Comparison of ENCODE assay signal across 9 mouse cellular contexts in the genomic region with DNA sequence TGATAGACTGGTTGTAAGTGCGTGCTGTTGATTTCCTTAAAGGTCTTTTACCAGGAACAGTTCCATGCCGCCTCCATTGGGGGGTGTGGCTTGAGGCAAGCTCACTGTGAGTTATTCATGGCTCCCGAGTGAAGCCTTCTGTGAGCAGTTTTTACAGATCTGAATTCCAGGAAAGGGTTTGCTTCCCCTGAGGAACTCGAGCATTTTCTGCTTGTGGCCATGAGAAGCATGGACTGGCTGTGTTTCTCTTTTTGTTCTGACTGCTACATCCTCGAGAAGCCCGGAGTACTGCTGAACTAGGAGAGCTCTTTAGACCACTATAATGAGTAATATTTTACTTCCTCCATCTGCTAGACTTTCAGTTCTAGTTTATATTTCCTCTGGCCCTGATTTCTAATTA.
A peak's percentile ranks its signal among the peaks of the same experiment; 100 is the strongest.
DNase-seq lines count a peak whose midpoint lies in the region; ATAC-seq and TF ChIP-seq lines count a peak whose summit lies in the region.
"Had no signal": no experiment of that assay in that cellular context is flagged by ENCODE, and none has a peak within 500 bp of the region (broad histone marks: within the 10 kb centered on the region; RNA-seq: fewer than 3 reads in every experiment).

No protein-coding gene starts in this region.

- no peak overlapping the region for H3K4me3 ChIP-seq in intestine, postnatal 0 days (ENCODE audit: low read depth, low read length)
- no peak overlapping the region for H3K4me3 ChIP-seq in intestine, embryonic 15.5 days (replicated peaks)
- H3K4me3 ChIP-seq in kidney, embryonic 14.5 days (ENCODE audit: low read length), result no peak overlapping the region
- no peak overlapping the region for H3K4me3 ChIP-seq in midbrain, embryonic 13.5 days (replicated peaks)
- H3K4me3 ChIP-seq: erythroblast, embryonic 14.5 days had no signal

- no peaks in the 10 kb centered on the region for H3K36me3 ChIP-seq in intestine, postnatal 0 days (ENCODE audit: control insufficient read depth, insufficient read depth)
- H3K36me3 ChIP-seq in intestine, embryonic 15.5 days, result no peaks in the 10 kb centered on the region
- H3K36me3 ChIP-seq in kidney, embryonic 14.5 days (ENCODE audit: control insufficient read depth, insufficient read depth, low read length), result no peaks in the 10 kb centered on the region
- H3K36me3 ChIP-seq in midbrain, embryonic 13.5 days, result no peaks in the 10 kb centered on the region

- H3K9me3 ChIP-seq in intestine, postnatal 0 days (ENCODE audit: control insufficient read depth), result no peaks in the 10 kb centered on the region
- H3K9me3 ChIP-seq in intestine, embryonic 15.5 days, result no peaks in the 10 kb centered on the region
- H3K9me3 ChIP-seq in kidney, embryonic 14.5 days (ENCODE audit: control insufficient read depth, low read length), result no peaks in the 10 kb centered on the region
- no peaks in the 10 kb centered on the region for H3K9me3 ChIP-seq in midbrain, embryonic 13.5 days

- no peaks in the 10 kb centered on the region for H3K27me3 ChIP-seq in intestine, postnatal 0 days (replicated peaks; ENCODE audit: control insufficient read depth, insufficient read depth, low read length)
- H3K27me3 ChIP-seq in intestine, embryonic 15.5 days (replicated peaks), result no peaks in the 10 kb centered on the region
- H3K27me3 ChIP-seq in kidney, embryonic 14.5 days (ENCODE audit: control insufficient read depth, insufficient read depth, low read length), result no peaks in the 10 kb centered on the region
- H3K27me3 ChIP-seq in midbrain, embryonic 13.5 days, result no peaks in the 10 kb centered on the region

- no peak overlapping the region for H3K27ac ChIP-seq in intestine, postnatal 0 days (ENCODE audit: low read depth, low read length)
- no peak overlapping the region for H3K27ac ChIP-seq in intestine, embryonic 15.5 days
- no peak overlapping the region; the same call in 1 of the 2 replicates for H3K27ac ChIP-seq in kidney, embryonic 14.5 days (ENCODE audit: low read depth, low read length)
- H3K27ac ChIP-seq in midbrain, embryonic 13.5 days, result no peak overlapping the region

- ATAC-seq in intestine, postnatal 0 days, result no peak
- ATAC-seq in intestine, embryonic 15.5 days, result no peak
- 0 out of 2 replicates have a peak, but pooled peaks have one; percentile 49 for ATAC-seq in kidney, embryonic 14.5 days (ENCODE audit: low FRiP score, low TSS enrichment)
- ATAC-seq in midbrain, embryonic 13.5 days, result no peak

- H3K4me1 ChIP-seq in intestine, postnatal 0 days (replicated peaks; ENCODE audit: control insufficient read depth, insufficient read depth, low read length), result no peaks in the 10 kb centered on the region
- peaks cover 2% of the 10 kb centered on the region for H3K4me1 ChIP-seq in intestine, embryonic 15.5 days (replicated peaks)
- H3K4me1 ChIP-seq in kidney, embryonic 14.5 days (ENCODE audit: control insufficient read depth, insufficient read depth, low read length), result peaks cover 7% of the 10 kb centered on the region; the same call in 1 of the 2 replicates
- H3K4me1 ChIP-seq in midbrain, embryonic 13.5 days (replicated peaks), result peaks cover 20% of the 10 kb centered on the region

- H3K4me2 ChIP-seq in intestine, postnatal 0 days (replicated peaks; ENCODE audit: low read depth), result no peak overlapping the region
- H3K4me2 ChIP-seq in intestine, embryonic 15.5 days (replicated peaks), result no peak overlapping the region
- H3K4me2 ChIP-seq in kidney, embryonic 14.5 days (replicated peaks; ENCODE audit: low read depth, low read length), result no peak overlapping the region
- no peak overlapping the region for H3K4me2 ChIP-seq in midbrain, embryonic 13.5 days (replicated peaks)

- peak; percentile 28; the same call in 1 of the 2 replicates for TF ChIP-seq CTCF in intestine, postnatal 0 days (IDR thresholded peaks at IDR 0.05; ENCODE audit: low read depth)

- H3K9ac ChIP-seq in intestine, postnatal 0 days (ENCODE audit: low read depth, low read length), result no peak overlapping the region
- H3K9ac ChIP-seq in intestine, embryonic 15.5 days, result no peak overlapping the region
- H3K9ac ChIP-seq in kidney, embryonic 14.5 days (ENCODE audit: low read depth, low read length), result no peak overlapping the region
- no peak overlapping the region for H3K9ac ChIP-seq in midbrain, embryonic 13.5 days (replicated peaks)

- 23% methylated on average over 6 of the region's 6 CpGs for WGBS in intestine, postnatal 0 days
- WGBS in intestine, embryonic 15.5 days, result 19% methylated on average over 6 of the region's 6 CpGs
- 26% methylated on average over 6 of the region's 6 CpGs for WGBS in kidney, embryonic 14.5 days
- 43% methylated on average over 6 of the region's 6 CpGs for WGBS in midbrain, embryonic 13.5 days

- DNase-seq in ZHBTc4 (ENCODE audit: low read depth, low spot score), result peak; percentile 11
- DNase-seq in gastrocnemius, postnatal 10 days, result peak; percentile 35
- DNase-seq in lung, postnatal 10 days, result peak; percentile 36
- DNase-seq in urinary bladder, postnatal 10 days (ENCODE audit: low spot score), result no peak
